Mouse (Mus musculus): ENCODE data around the gene Plod3. TPM values are rescaled to one million over a fixed set of nuclear protein-coding genes. Genes with fewer than 3 reads are reported as not detected.

The Plod3 gene
- polyA plus RNA-seq, 1 experiment, result 1.8 TPM

GRCm38 (mm10) chr5:136973670-136974069, 13.1 kb upstream of the Plod3 start:
- peaks cover 6% of the 10 kb centered on the region for H3K4me1 ChIP-seq (ENCODE audit: control insufficient read depth)
- peaks cover 8% of the 10 kb centered on the region for H3K36me3 ChIP-seq (ENCODE audit: control insufficient read depth)
- no peaks in the 10 kb centered on the region for H3K9me3 ChIP-seq (ENCODE audit: control insufficient read depth, low read length)
- H3K4me3 ChIP-seq (replicated peaks), result no peak overlapping the region
- H3K27me3 ChIP-seq (ENCODE audit: control insufficient read depth), result peaks cover 2% of the 10 kb centered on the region; the same call in 1 of the 2 replicates
- TF ChIP-seq GATA1 (IDR thresholded peaks at IDR 0.05; ENCODE audit: low read length) (no peak), TAL1 (IDR thresholded peaks at IDR 0.05; ENCODE audit: low read length) (no peak)

GRCm38 (mm10) chr5:136977769-136978168, 9.1 kb upstream of the Plod3 start:
- no peak overlapping the region for H3K4me3 ChIP-seq (replicated peaks)
- H3K9me3 ChIP-seq (ENCODE audit: control insufficient read depth, low read length), result no peaks in the 10 kb centered on the region
- H3K4me1 ChIP-seq (ENCODE audit: control insufficient read depth), result no peaks in the 10 kb centered on the region
- TF ChIP-seq TAL1 (IDR thresholded peaks at IDR 0.05; ENCODE audit: low read length) (no peak), GATA1 (IDR thresholded peaks at IDR 0.05; ENCODE audit: low read length) (no peak)
- H3K27me3 ChIP-seq (ENCODE audit: control insufficient read depth), result peaks cover 2% of the 10 kb centered on the region; the same call in 1 of the 2 replicates
- peaks cover 19% of the 10 kb centered on the region for H3K36me3 ChIP-seq (ENCODE audit: control insufficient read depth)

- H3K4me3 ChIP-seq (replicated peaks), result no peak overlapping the region
- no peak for TF ChIP-seq TAL1 (IDR thresholded peaks at IDR 0.05; ENCODE audit: low read length)
- TF ChIP-seq GATA1 (IDR thresholded peaks at IDR 0.05; ENCODE audit: low read length), result no peak
- H3K4me1 ChIP-seq (ENCODE audit: control insufficient read depth), result peaks cover 4% of the 10 kb centered on the region
- H3K9me3 ChIP-seq (ENCODE audit: control insufficient read depth, low read length), result no peaks in the 10 kb centered on the region
- no peaks in the 10 kb centered on the region; the same call in 1 of the 2 replicates for H3K27me3 ChIP-seq (ENCODE audit: control insufficient read depth)
- peaks cover 34% of the 10 kb centered on the region for H3K36me3 ChIP-seq (ENCODE audit: control insufficient read depth)
These were observed 7.1 kb upstream of the Plod3 start for GRCm38 (mm10) chr5:136979762-136980161.

GRCm38 (mm10) chr5:136980974-136981373, 5.8 kb upstream of the Plod3 start:
- Histone ChIP-seq H3K27me3 (ENCODE audit: control insufficient read depth) (no peaks in the 10 kb centered on the region), H3K4me1 (ENCODE audit: control insufficient read depth) (peaks cover 16% of the 10 kb centered on the region), H3K9me3 (ENCODE audit: control insufficient read depth, low read length) (no peaks in the 10 kb centered on the region), H3K36me3 (ENCODE audit: control insufficient read depth) (peaks cover 37% of the 10 kb centered on the region), H3K4me3 (replicated peaks) (no peak overlapping the region)
- no peak for TF ChIP-seq GATA1 (IDR thresholded peaks at IDR 0.05; ENCODE audit: low read length)
- TF ChIP-seq TAL1 (IDR thresholded peaks at IDR 0.05; ENCODE audit: low read length), result no peak

- peaks cover 37% of the 10 kb centered on the region for H3K36me3 ChIP-seq (ENCODE audit: control insufficient read depth)
- H3K4me3 ChIP-seq (replicated peaks), result no peak overlapping the region
- TF ChIP-seq GATA1 (IDR thresholded peaks at IDR 0.05; ENCODE audit: low read length) (no peak), TAL1 (IDR thresholded peaks at IDR 0.05; ENCODE audit: low read length) (no peak)
- H3K9me3 ChIP-seq (ENCODE audit: control insufficient read depth, low read length), result no peaks in the 10 kb centered on the region
- peaks cover 26% of the 10 kb centered on the region for H3K4me1 ChIP-seq (ENCODE audit: control insufficient read depth)
- H3K27me3 ChIP-seq (ENCODE audit: control insufficient read depth), result no peaks in the 10 kb centered on the region
These were observed 4.4 kb upstream of the Plod3 start for GRCm38 (mm10) chr5:136982338-136982930.

- H3K27me3 ChIP-seq (ENCODE audit: control insufficient read depth), result no peaks in the 10 kb centered on the region
- H3K4me3 ChIP-seq (replicated peaks), result no peak overlapping the region
- no peaks in the 10 kb centered on the region for H3K9me3 ChIP-seq (ENCODE audit: control insufficient read depth, low read length)
- H3K36me3 ChIP-seq (ENCODE audit: control insufficient read depth), result peaks cover 48% of the 10 kb centered on the region
- TF ChIP-seq GATA1 (IDR thresholded peaks at IDR 0.05; ENCODE audit: low read length), result no peak
- TF ChIP-seq TAL1 (IDR thresholded peaks at IDR 0.05; ENCODE audit: low read length), result no peak
- H3K4me1 ChIP-seq (ENCODE audit: control insufficient read depth), result peaks cover 40% of the 10 kb centered on the region
These were observed 2.0 kb upstream of the Plod3 start for GRCm38 (mm10) chr5:136984828-136985227.

- Histone ChIP-seq H3K36me3 (ENCODE audit: control insufficient read depth) (peaks cover 56% of the 10 kb centered on the region), H3K27me3 (ENCODE audit: control insufficient read depth) (no peaks in the 10 kb centered on the region), H3K4me3 (replicated peaks) (peak overlapping the region; percentile 72), H3K4me1 (ENCODE audit: control insufficient read depth) (peaks cover 42% of the 10 kb centered on the region), H3K9me3 (ENCODE audit: control insufficient read depth, low read length) (no peaks in the 10 kb centered on the region)
- TF ChIP-seq GATA1 (IDR thresholded peaks at IDR 0.05; ENCODE audit: low read length) (no peak), TAL1 (IDR thresholded peaks at IDR 0.05; ENCODE audit: low read length) (no peak)
These were observed 517 bp downstream of the Plod3 start for GRCm38 (mm10) chr5:136987138-136987933.

GRCm38 (mm10) chr5:136987934-136988271, 1.1 kb downstream of the Plod3 start, which contains the start of gene Znhit1:
TSS of gene Znhit1 (minus strand) at chr5:136988021.
- Histone ChIP-seq H3K36me3 (ENCODE audit: control insufficient read depth) (peaks cover 59% of the 10 kb centered on the region), H3K9me3 (ENCODE audit: control insufficient read depth, low read length) (no peaks in the 10 kb centered on the region), H3K4me3 (replicated peaks) (peak within 1 kb of the TSS; percentile 72), H3K27me3 (ENCODE audit: control insufficient read depth) (no peaks in the 10 kb centered on the region), H3K4me1 (ENCODE audit: control insufficient read depth) (peaks cover 42% of the 10 kb centered on the region)
- TF ChIP-seq GATA1 (IDR thresholded peaks at IDR 0.05; ENCODE audit: low read length) (no peak), TAL1 (IDR thresholded peaks at IDR 0.05; ENCODE audit: low read length) (no peak)

- Histone ChIP-seq H3K4me1 (ENCODE audit: control insufficient read depth) (peaks cover 41% of the 10 kb centered on the region), H3K36me3 (ENCODE audit: control insufficient read depth) (peaks cover 61% of the 10 kb centered on the region), H3K27me3 (ENCODE audit: control insufficient read depth) (no peaks in the 10 kb centered on the region), H3K9me3 (ENCODE audit: control insufficient read depth, low read length) (no peaks in the 10 kb centered on the region), H3K4me3 (replicated peaks) (peak overlapping the region; percentile 72)
- TF ChIP-seq TAL1 (IDR thresholded peaks at IDR 0.05; ENCODE audit: low read length) (no peak), GATA1 (IDR thresholded peaks at IDR 0.05; ENCODE audit: low read length) (no peak)
These were observed 1.6 kb downstream of the Plod3 start for GRCm38 (mm10) chr5:136988420-136988819.
